Mouse (Mus musculus) kidney, adult 2 months (tissue): ENCODE measurements around the gene Itch. TPM values are rescaled to one million over a fixed set of nuclear protein-coding genes. Genes with fewer than 3 reads are reported as not detected.

Experiments
- DNase-seq: peaks from one replicate; pipeline ENCODE4 v3.0.0; 2021
- H3K27ac ChIP-seq: fragments of 200-500 bp; 2 replicates; pipeline ENCODE4 v1.5.1; 2012; ENCODE audit warnings: low read depth, low read length, control low read depth, inconsistent platforms; ENCODE audit not compliant: insufficient read depth
- H3K27me3 ChIP-seq: fragments of 200-500 bp; replicated peaks from 2 replicates; pipeline ENCODE4 v1.6.1; 2012; ENCODE audit warnings: mild to moderate bottlenecking, moderate library complexity, low read length, inconsistent platforms; ENCODE audit not compliant: control insufficient read depth, insufficient read depth
- H3K36me3 ChIP-seq: fragments of 200-500 bp; 2 replicates; pipeline ENCODE4 v1.6.1; 2012; ENCODE audit warnings: mild to moderate bottlenecking, moderate library complexity, low read length, inconsistent platforms; ENCODE audit not compliant: control insufficient read depth, insufficient read depth
- H3K4me1 ChIP-seq: fragments of 200-500 bp; 2 replicates; pipeline ENCODE4 v1.6.1; 2011; ENCODE audit warnings: low read length; ENCODE audit not compliant: control insufficient read depth, insufficient read depth
- H3K4me3 ChIP-seq: fragments of 200-500 bp; 2 replicates; pipeline ENCODE4 v1.5.1; 2011; ENCODE audit warnings: mild to moderate bottlenecking, low read depth, low read length, control low read depth; ENCODE audit not compliant: insufficient read depth
- CTCF ChIP-seq: fragments of 200-500 bp; conservative IDR thresholded peaks from 2 replicates; pipeline ENCODE4 v1.5.1; 2011; ENCODE audit warnings: low read depth, mild to moderate bottlenecking, control low read depth, low read length, moderate library complexity, mixed read lengths; ENCODE audit not compliant: insufficient read depth, insufficient read length
- POLR2A ChIP-seq: fragments of 200-500 bp; IDR thresholded peaks from one replicate; pipeline ENCODE4 v1.6.1; 2011; ENCODE audit warnings: low read depth, low read length, control low read depth
- WGBS: fragments of 180-500 bp; shearing (Covaris S2); methylation state at CpG from one replicate; pipeline ENCODE4 v1.1.7; 2018; 5-methylcytosine and 5-hydroxymethylcytosine counted together
- polyA plus RNA-seq: library from polyadenylated mRNA; depleted of rRNA; stranded (reverse); fragments of >200 nt; gene quantifications from 2 replicates; pipeline ENCODE4 v1.2.3, GENCODE M21; 2012; rRNA removed

Itch gene
- polyA plus RNA-seq = 15.0 and 17.6 TPM in 2 replicates

DNA sequence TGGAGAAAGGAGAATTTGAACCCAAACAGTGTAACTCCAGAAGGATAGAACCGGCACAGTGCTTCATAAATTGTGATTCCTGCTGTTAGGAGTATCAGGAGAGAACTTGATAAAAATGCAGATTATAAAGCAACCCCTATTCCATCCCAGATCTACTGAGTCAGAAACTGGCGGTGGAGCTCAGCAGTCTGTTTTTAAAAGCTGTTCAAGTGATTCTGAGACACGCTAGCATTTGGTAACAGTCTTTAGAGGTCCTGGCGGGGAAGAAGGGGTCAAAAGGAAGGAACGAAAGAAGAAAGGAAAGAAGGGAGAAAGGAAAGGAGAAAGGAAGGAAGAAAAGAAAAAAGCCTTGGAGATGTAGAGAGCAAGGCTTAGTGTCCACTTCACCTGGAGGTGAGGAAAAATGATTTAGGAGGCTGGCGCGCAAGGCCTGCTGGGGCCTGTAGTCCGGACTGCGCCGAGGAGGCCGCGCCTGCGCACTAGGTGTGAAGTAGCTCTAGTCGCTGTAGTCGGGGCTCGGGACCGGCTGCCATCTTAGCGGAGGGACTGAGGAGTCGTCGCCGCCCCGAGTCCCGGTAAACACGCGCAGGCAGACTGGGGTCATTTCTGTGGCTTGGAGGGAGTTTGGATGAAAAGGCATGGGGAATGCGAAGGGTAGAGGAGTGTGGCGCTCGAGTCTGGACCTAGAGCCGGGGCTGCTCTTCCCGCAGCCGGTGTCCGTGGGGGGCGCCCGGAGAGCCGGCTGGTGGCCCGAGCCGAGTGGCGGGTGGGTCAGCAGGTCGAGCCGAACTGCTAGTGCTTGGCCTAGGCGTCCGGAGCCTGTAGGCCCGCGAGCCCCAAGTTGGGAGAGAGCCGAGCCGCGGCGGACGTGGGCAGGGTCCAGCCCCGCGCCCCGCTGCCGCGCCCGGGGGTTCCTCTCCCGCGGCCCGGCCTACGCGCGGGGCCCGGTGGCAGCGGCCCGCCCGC lies at the start of gene Itch:
TSS of gene Itch (plus strand) at position 499 of the 966 bp plus-strand sequence.
- Histone ChIP-seq H3K27me3 (no peaks in the 10 kb centered on the region), H3K4me3 (peak within 1 kb of the TSS; percentile 87), H3K4me1 (peaks cover 16% of the 10 kb centered on the region; the same call in 1 of the 2 replicates), H3K36me3 (no peaks in the 10 kb centered on the region; the same call in 1 of the 2 replicates), H3K27ac (peak within 1 kb of the TSS; percentile 87)
- TF ChIP-seq CTCF (no peak), POLR2A (peak; percentile 85)
- peak; percentile 96 for DNase-seq
- WGBS = 2% methylated on average over 58 of the region's 65 CpGs

- no peaks in the 10 kb centered on the region for H3K36me3 ChIP-seq
- H3K27ac ChIP-seq = peak overlapping the region; percentile 84; the same call in 1 of the 2 replicates
- WGBS = 60% methylated on average over 5 of the region's 5 CpGs
- DNase-seq = peak; percentile 90
- H3K27me3 ChIP-seq = no peaks in the 10 kb centered on the region
- TF ChIP-seq CTCF (no peak), POLR2A (no peak)
- H3K4me3 ChIP-seq = no peak overlapping the region
- no peaks in the 10 kb centered on the region; the same call in 1 of the 2 replicates for H3K4me1 ChIP-seq
Measured at GRCm38 (mm10) chr2:155084546-155084945, 48.8 kb upstream of the Itch start.

DNA sequence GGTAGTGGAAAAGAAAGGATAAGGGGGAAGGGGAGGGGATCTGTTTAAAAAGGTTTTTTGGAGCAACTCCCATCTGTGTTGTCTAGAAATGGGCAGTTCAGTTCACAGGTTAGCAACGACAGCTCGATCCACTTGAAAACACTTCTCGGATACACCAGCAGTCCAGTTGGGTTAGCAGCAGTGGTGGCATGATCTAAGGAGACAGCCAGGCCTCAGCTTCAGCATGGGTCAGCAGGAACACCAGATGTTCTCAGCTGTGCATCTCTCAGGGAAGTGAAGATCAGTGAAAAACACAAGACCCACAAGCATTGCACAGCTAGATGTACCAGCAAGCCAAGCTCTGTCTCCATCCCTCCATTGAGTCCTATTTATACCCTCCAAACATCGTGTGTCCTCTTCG lies 47.0 kb upstream of the Itch start:
- H3K27ac ChIP-seq = no peak overlapping the region
- no peak for DNase-seq
- 85% methylated on average over 5 of the region's 5 CpGs for WGBS
- H3K36me3 ChIP-seq = no peaks in the 10 kb centered on the region
- H3K4me3 ChIP-seq = no peak overlapping the region
- H3K27me3 ChIP-seq = no peaks in the 10 kb centered on the region
- H3K4me1 ChIP-seq = peaks cover 5% of the 10 kb centered on the region; the same call in 1 of the 2 replicates
- TF ChIP-seq POLR2A (no peak), CTCF (no peak)

GRCm38 (mm10) chr2:155088264-155088663 lies 45.0 kb upstream of the Itch start:
- 43% methylated on average over 6 of the region's 6 CpGs for WGBS
- no peak overlapping the region for H3K4me3 ChIP-seq
- TF ChIP-seq POLR2A (no peak), CTCF (no peak)
- H3K36me3 ChIP-seq = no peaks in the 10 kb centered on the region
- H3K27me3 ChIP-seq = no peaks in the 10 kb centered on the region
- peaks cover 8% of the 10 kb centered on the region; the same call in 1 of the 2 replicates for H3K4me1 ChIP-seq
- no peak overlapping the region for H3K27ac ChIP-seq
- peak; percentile 58 for DNase-seq

GRCm38 (mm10) chr2:155090909-155091742 lies 42.2 kb upstream of the Itch start:
- Histone ChIP-seq H3K36me3 (no peaks in the 10 kb centered on the region), H3K27ac (peak overlapping the region; percentile 92), H3K4me1 (peaks cover 8% of the 10 kb centered on the region; the same call in 1 of the 2 replicates), H3K27me3 (no peaks in the 10 kb centered on the region), H3K4me3 (no peak overlapping the region)
- DNase-seq = peak; percentile 82
- TF ChIP-seq POLR2A (no peak), CTCF (no peak)
- 62% methylated on average over 13 of the region's 13 CpGs for WGBS

GRCm38 (mm10) chr2:155091743-155092075 lies 41.6 kb upstream of the Itch start:
- Histone ChIP-seq H3K36me3 (no peaks in the 10 kb centered on the region), H3K27me3 (no peaks in the 10 kb centered on the region), H3K27ac (peak overlapping the region; percentile 92), H3K4me1 (peaks cover 8% of the 10 kb centered on the region; the same call in 1 of the 2 replicates), H3K4me3 (no peak overlapping the region)
- no peak for DNase-seq
- TF ChIP-seq POLR2A (no peak), CTCF (no peak)
- WGBS = 59% methylated on average over 3 of the region's 3 CpGs
